Mouse (Mus musculus): ENCODE results near the gene Piwil1. TPM values are rescaled to one million over a fixed set of nuclear protein-coding genes. Genes with fewer than 3 reads are reported as not detected.

Piwil1 gene
- not detected in 2 replicates for total RNA-seq (2021)
- long read RNA-seq: 0 reads

GRCm38 (mm10) chr5:128702224-128702623 is at the start of gene Piwil1:
Piwil1 (plus strand) TSS chr5:128702524.
- no peak for DNase-seq

- no peak for DNase-seq
Measured at GRCm38 (mm10) chr5:128656496-128657135, 45.7 kb upstream of the Piwil1 start.

- no peak for DNase-seq
Measured at GRCm38 (mm10) chr5:128660101-128660500, 42.2 kb upstream of the Piwil1 start.

GRCm38 (mm10) chr5:128662881-128663280 is 39.4 kb upstream of the Piwil1 start:
- no peak for DNase-seq

GRCm38 (mm10) chr5:128663976-128664375 is 38.3 kb upstream of the Piwil1 start:
- no peak for DNase-seq

GRCm38 (mm10) chr5:128665045-128665444 is 37.3 kb upstream of the Piwil1 start:
- peak; percentile 32 for DNase-seq

- DNase-seq: no peak
Measured at GRCm38 (mm10) chr5:128667303-128667702, 35.0 kb upstream of the Piwil1 start.

- DNase-seq: no peak
Measured at GRCm38 (mm10) chr5:128674124-128674523, 28.2 kb upstream of the Piwil1 start.

- no peak for DNase-seq
Measured at GRCm38 (mm10) chr5:128677373-128677772, 25.0 kb upstream of the Piwil1 start.

GRCm38 (mm10) chr5:128677861-128678260 is 24.5 kb upstream of the Piwil1 start:
- no peak for DNase-seq

- DNase-seq: peak; percentile 29
Measured at GRCm38 (mm10) chr5:128681456-128681855, 20.9 kb upstream of the Piwil1 start.

GRCm38 (mm10) chr5:128684192-128684591 is 18.1 kb upstream of the Piwil1 start:
- DNase-seq: no peak

GRCm38 (mm10) chr5:128684621-128685020 is 17.7 kb upstream of the Piwil1 start:
- DNase-seq: no peak

GRCm38 (mm10) chr5:128687139-128687538 is 15.2 kb upstream of the Piwil1 start:
- no peak for DNase-seq

- no peak for DNase-seq
Measured at GRCm38 (mm10) chr5:128694107-128694506, 8.2 kb upstream of the Piwil1 start.

GRCm38 (mm10) chr5:128694611-128695325 is 7.6 kb upstream of the Piwil1 start:
- DNase-seq: peak; percentile 14

GRCm38 (mm10) chr5:128696824-128697223 is 5.5 kb upstream of the Piwil1 start:
- DNase-seq: no peak

- no peak for DNase-seq
Measured at GRCm38 (mm10) chr5:128700716-128701115, 1.6 kb upstream of the Piwil1 start.

GRCm38 (mm10) chr5:128703688-128704087 is 1.4 kb downstream of the Piwil1 start:
- no peak for DNase-seq

- DNase-seq: no peak
Measured at GRCm38 (mm10) chr5:128704134-128704904, 2.0 kb downstream of the Piwil1 start.

- no peak for DNase-seq
Measured at GRCm38 (mm10) chr5:128706467-128706866, 4.1 kb downstream of the Piwil1 start.

- no peak for DNase-seq
Measured at GRCm38 (mm10) chr5:128707271-128707670, 4.9 kb downstream of the Piwil1 start.

- no peak for DNase-seq
Measured at GRCm38 (mm10) chr5:128708929-128709328, 6.6 kb downstream of the Piwil1 start.

Data from adrenal gland, postnatal 25 days (tissue).